Mouse (Mus musculus): ENCODE data around the gene Prss57. TPM values are rescaled to one million over a fixed set of nuclear protein-coding genes. Genes with fewer than 3 reads are reported as not detected.

The Prss57 gene
- polyA plus RNA-seq, 1 experiment from 2014 or later, result 0.06 TPM

- H3K4me1 ChIP-seq, result peaks cover 14% of the 10 kb centered on the region
These were observed 2.4 kb upstream of the Prss57 start, which contains the start of gene Palm for GRCm38 (mm10) chr10:79793051-79793737. Palm (plus strand) TSS chr10:79793572.

DNA sequence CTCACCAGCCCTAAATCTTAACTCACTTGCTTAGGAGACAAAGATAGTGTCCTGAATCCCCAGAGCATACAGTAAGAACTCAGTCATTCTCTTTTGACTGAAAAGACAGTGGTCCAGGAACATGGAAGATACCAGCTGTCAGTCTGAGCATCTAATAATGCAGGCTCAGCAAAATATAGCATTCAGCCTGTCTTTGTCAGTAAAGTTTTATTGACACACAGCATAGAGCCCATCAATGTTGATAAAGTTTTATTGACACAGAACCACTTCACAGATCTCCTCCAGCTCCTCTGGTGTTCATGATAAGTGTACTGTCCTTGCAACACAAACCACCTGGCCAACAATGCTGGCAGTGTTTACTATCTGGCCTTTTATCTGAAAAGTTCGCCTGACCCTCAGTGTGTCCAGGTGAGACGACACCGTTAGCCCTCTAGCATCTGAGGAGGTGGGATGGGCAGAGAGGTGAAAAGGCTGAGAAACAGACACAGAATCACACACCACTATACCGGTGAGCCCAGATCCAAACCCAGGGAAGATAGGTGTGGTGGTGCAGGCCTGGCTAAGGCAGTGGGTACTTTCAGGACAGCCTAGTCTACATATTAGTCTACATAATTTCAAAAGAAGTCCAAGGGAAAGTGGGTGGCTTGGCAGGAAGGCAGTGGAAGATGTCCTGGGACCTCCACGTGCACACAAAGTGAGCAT, 1.7 kb upstream of the Prss57 start:
- WGBS, result 82% methylated on average over 5 of the region's 5 CpGs
- 0 out of 2 replicates have a peak overlapping the region, but pooled peaks have one; percentile 84 for H3K9ac ChIP-seq
- 0 out of 2 replicates have a peak, but pooled peaks cover 2% of the 10 kb centered on the region for H3K36me3 ChIP-seq
- H3K4me2 ChIP-seq (replicated peaks), result 0 out of 2 replicates have a peak overlapping the region, but pooled peaks have one; percentile 81
- H3K27me3 ChIP-seq, result no peaks in the 10 kb centered on the region
- H3K4me1 ChIP-seq, result peaks cover 14% of the 10 kb centered on the region
- H3K9me3 ChIP-seq, result no peaks in the 10 kb centered on the region
- no peak overlapping the region for H3K27ac ChIP-seq
- ATAC-seq (ENCODE audit: insufficient number of reproducible peaks, insufficient read depth, low FRiP score, low TSS enrichment), result no peak
- H3K4me3 ChIP-seq, result no peak overlapping the region

More at GRCm38 (mm10) chr10:79793051-79793737, 2.4 kb upstream of the Prss57 start, which contains the start of gene Palm:
- H3K4me3 ChIP-seq, result peak within 1 kb of the TSS; percentile 75
- ATAC-seq (ENCODE audit: insufficient number of reproducible peaks, insufficient read depth, low FRiP score, low TSS enrichment), result peak; percentile 49; the same call in 1 of the 2 replicates
- H3K4me2 ChIP-seq (replicated peaks), result peak within 1 kb of the TSS; percentile 81
- 6% methylated on average over 51 of the region's 51 CpGs for WGBS
- H3K27me3 ChIP-seq, result no peaks in the 10 kb centered on the region
- H3K27ac ChIP-seq, result peak within 1 kb of the TSS; percentile 87
- no peaks in the 10 kb centered on the region for H3K9me3 ChIP-seq
- H3K36me3 ChIP-seq, result 0 out of 2 replicates have a peak, but pooled peaks cover 2% of the 10 kb centered on the region
- H3K9ac ChIP-seq, result peak within 1 kb of the TSS; percentile 84

- H3K4me1 ChIP-seq, result peaks cover 4% of the 10 kb centered on the region
- WGBS, result 59% methylated on average over 2 of the region's 2 CpGs
- no peak overlapping the region for H3K4me2 ChIP-seq (replicated peaks)
- no peak overlapping the region for H3K4me3 ChIP-seq
- H3K36me3 ChIP-seq, result no peaks in the 10 kb centered on the region
- H3K9me3 ChIP-seq, result no peaks in the 10 kb centered on the region
- no peak overlapping the region for H3K27ac ChIP-seq
- no peak overlapping the region for H3K9ac ChIP-seq
- H3K27me3 ChIP-seq, result no peaks in the 10 kb centered on the region
- ATAC-seq (ENCODE audit: insufficient number of reproducible peaks, insufficient read depth, low FRiP score, low TSS enrichment), result no peak
These were observed 1.2 kb downstream of the Prss57 start for GRCm38 (mm10) chr10:79789581-79789980.

DNA sequence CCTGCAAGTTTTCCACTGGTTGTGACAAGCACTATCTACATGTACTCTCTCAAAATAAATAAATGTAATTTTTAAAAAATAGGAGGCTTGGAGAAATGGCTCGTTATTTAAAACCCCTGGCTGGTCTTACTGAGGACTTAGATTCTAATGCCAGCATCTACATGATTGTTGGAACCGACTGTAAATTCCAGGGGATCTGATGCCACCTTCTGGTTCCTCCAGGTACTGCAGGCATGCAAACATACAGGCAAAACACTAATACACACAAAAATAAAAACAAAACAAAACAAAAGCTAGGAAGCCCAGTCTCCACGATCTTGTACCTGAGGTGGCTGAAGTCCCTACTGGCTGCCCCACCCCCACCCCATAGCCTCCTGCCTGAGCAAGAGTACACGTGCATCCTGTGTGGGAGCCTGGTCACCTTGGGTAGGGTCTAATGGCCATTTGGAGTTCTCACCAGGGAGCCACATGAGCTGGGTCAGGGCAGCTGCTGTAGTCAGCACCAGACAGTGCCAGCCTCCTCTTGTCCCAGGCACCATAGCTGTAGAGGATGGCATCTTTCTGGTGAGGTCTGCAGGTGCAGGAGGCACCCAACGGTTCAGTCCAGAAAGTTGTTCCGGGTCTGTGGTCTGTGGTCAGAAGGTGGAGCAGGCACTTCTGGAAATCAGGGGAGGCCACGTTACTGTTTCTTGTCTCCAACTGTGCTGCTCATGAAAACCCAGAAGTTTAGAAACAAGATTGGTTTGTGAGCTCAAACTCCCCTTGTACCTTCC, 2.2 kb downstream of the Prss57 start:
- Histone ChIP-seq H3K4me1 (no peaks in the 10 kb centered on the region), H3K9ac (no peak overlapping the region), H3K9me3 (no peaks in the 10 kb centered on the region), H3K27ac (no peak overlapping the region), H3K27me3 (no peaks in the 10 kb centered on the region), H3K4me3 (no peak overlapping the region), H3K4me2 (replicated peaks) (no peak overlapping the region), H3K36me3 (no peaks in the 10 kb centered on the region)
- ATAC-seq (ENCODE audit: insufficient number of reproducible peaks, insufficient read depth, low FRiP score, low TSS enrichment), result no peak
- WGBS, result 33% methylated on average over 7 of the region's 7 CpGs

GRCm38 (mm10) chr10:79783920-79784800, 6.6 kb downstream of the Prss57 start:
- Histone ChIP-seq H3K9me3 (no peaks in the 10 kb centered on the region), H3K36me3 (no peaks in the 10 kb centered on the region), H3K4me2 (replicated peaks) (no peak overlapping the region), H3K9ac (no peak overlapping the region; the same call in 1 of the 2 replicates), H3K4me1 (peaks cover 12% of the 10 kb centered on the region), H3K27ac (no peak overlapping the region), H3K4me3 (no peak overlapping the region), H3K27me3 (peaks cover 19% of the 10 kb centered on the region)
- WGBS, result 36% methylated on average over 27 of the region's 27 CpGs
- ATAC-seq (ENCODE audit: insufficient number of reproducible peaks, insufficient read depth, low FRiP score, low TSS enrichment), result no peak

DNA sequence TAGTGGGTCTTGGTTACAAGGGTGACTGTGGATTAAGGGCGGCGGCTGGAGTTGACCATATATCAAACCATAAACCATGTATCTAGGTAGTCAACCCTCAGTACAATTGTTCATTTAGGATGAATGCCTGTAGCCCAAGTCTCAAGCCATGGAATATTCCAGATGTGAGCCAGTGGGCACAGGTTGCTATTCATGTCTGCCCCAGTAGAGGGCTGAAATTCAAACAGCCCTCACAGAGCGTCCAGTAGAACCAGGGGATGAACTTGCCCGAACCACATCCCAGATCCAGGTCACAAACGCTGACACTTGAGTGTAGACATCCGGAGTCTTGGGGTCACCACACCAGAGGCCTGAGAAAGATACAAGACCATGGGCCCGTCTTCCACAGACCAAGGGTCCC, 7.7 kb downstream of the Prss57 start:
- H3K4me2 ChIP-seq (replicated peaks), result no peak overlapping the region
- WGBS, result 68% methylated on average over 7 of the region's 7 CpGs
- H3K27ac ChIP-seq, result no peak overlapping the region
- no peak overlapping the region for H3K4me3 ChIP-seq
- ATAC-seq (ENCODE audit: insufficient number of reproducible peaks, insufficient read depth, low FRiP score, low TSS enrichment), result no peak
- H3K4me1 ChIP-seq, result peaks cover 13% of the 10 kb centered on the region
- no peaks in the 10 kb centered on the region for H3K9me3 ChIP-seq
- no peaks in the 10 kb centered on the region for H3K36me3 ChIP-seq
- H3K27me3 ChIP-seq, result peaks cover 30% of the 10 kb centered on the region
- no peak overlapping the region for H3K9ac ChIP-seq

- Histone ChIP-seq H3K4me3 (no peak overlapping the region), H3K4me1 (peaks cover 24% of the 10 kb centered on the region), H3K9me3 (no peaks in the 10 kb centered on the region), H3K27ac (no peak overlapping the region), H3K4me2 (replicated peaks) (no peak overlapping the region), H3K9ac (no peak overlapping the region), H3K27me3 (peaks cover 39% of the 10 kb centered on the region), H3K36me3 (no peaks in the 10 kb centered on the region)
- no peak for ATAC-seq (ENCODE audit: insufficient number of reproducible peaks, insufficient read depth, low FRiP score, low TSS enrichment)
- 52% methylated on average over 5 of the region's 5 CpGs for WGBS
These were observed 8.8 kb downstream of the Prss57 start for GRCm38 (mm10) chr10:79781956-79782355.

- H3K36me3 ChIP-seq, result no peaks in the 10 kb centered on the region
- WGBS, result 34% methylated on average over 21 of the region's 21 CpGs
- H3K9me3 ChIP-seq, result no peaks in the 10 kb centered on the region
- peak overlapping the region; percentile 73 for H3K4me2 ChIP-seq (replicated peaks)
- H3K4me1 ChIP-seq, result peaks cover 24% of the 10 kb centered on the region
- H3K27ac ChIP-seq, result no peak overlapping the region
- peaks cover 39% of the 10 kb centered on the region for H3K27me3 ChIP-seq
- no peak overlapping the region for H3K9ac ChIP-seq
- ATAC-seq (ENCODE audit: insufficient number of reproducible peaks, insufficient read depth, low FRiP score, low TSS enrichment), result no peak
- peak overlapping the region; percentile 36 for H3K4me3 ChIP-seq
These were observed 9.6 kb downstream of the Prss57 start for GRCm38 (mm10) chr10:79781139-79781538.

- Histone ChIP-seq H3K4me1 (peaks cover 24% of the 10 kb centered on the region), H3K4me3 (peak overlapping the region; percentile 36), H3K4me2 (replicated peaks) (peak overlapping the region; percentile 73), H3K36me3 (no peaks in the 10 kb centered on the region), H3K27me3 (peaks cover 39% of the 10 kb centered on the region), H3K9ac (0 out of 2 replicates have a peak overlapping the region, but pooled peaks have one; percentile 19), H3K9me3 (no peaks in the 10 kb centered on the region), H3K27ac (0 out of 2 replicates have a peak overlapping the region, but pooled peaks have one; percentile 17)
- 2% methylated on average over 13 of the region's 13 CpGs for WGBS
- no peak for ATAC-seq (ENCODE audit: insufficient number of reproducible peaks, insufficient read depth, low FRiP score, low TSS enrichment)
These were observed 10.1 kb downstream of the Prss57 start for GRCm38 (mm10) chr10:79780664-79781015.

GRCm38 (mm10) chr10:79779784-79780663, 10.7 kb downstream of the Prss57 start:
- Histone ChIP-seq H3K9me3 (no peaks in the 10 kb centered on the region), H3K4me1 (peaks cover 24% of the 10 kb centered on the region), H3K4me3 (peak overlapping the region; percentile 36), H3K9ac (0 out of 2 replicates have a peak overlapping the region, but pooled peaks have one; percentile 19), H3K36me3 (no peaks in the 10 kb centered on the region), H3K27me3 (peaks cover 39% of the 10 kb centered on the region), H3K4me2 (replicated peaks) (peak overlapping the region; percentile 73), H3K27ac (0 out of 2 replicates have a peak overlapping the region, but pooled peaks have one; percentile 17)
- peak; percentile 79 for ATAC-seq (ENCODE audit: insufficient number of reproducible peaks, insufficient read depth, low FRiP score, low TSS enrichment)
- WGBS, result 1% methylated on average over 45 of the region's 55 CpGs
